Mouse (Mus musculus) lung, postnatal 0 days (tissue): ENCODE results near the gene Arhgef1.

Experiments
- CTCF ChIP-seq: IDR thresholded peaks from 2 replicates; pipeline ENCODE4 v1.5.1; 2016; ENCODE audit warnings: antibody characterized with exemption, mild to moderate bottlenecking
- EP300 ChIP-seq: IDR thresholded peaks from 2 replicates; pipeline ENCODE4 v1.6.1; 2016; ENCODE audit warnings: antibody characterized with exemption, mild to moderate bottlenecking, control low read depth

DNA sequence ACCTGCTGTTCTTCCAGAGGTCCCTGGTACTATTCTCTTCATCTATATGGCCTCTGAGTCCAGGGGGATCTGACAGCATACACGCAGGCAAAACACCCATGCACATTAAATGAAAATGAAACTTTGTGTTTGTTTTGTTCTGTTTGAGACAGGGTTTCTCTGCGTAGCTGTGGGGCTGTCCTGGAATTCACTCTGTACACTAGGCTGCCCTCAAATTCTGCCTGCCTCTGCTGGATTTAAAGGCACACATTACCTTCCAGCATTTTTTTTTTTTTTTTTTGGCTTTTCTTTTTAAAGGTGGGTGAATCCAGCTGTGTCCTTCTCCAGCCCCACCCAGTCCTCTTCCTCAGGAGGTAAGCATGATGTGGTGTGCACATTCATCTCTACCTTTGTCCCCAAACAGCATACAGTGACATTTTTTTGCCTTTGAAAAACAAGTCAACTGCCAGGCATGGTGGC, 10.6 kb upstream of the Arhgef1 start:
- TF ChIP-seq EP300 (no peak), CTCF (no peak)
